Mouse (Mus musculus): Measurements from ENCODE around the gene Usp49. TPM values are rescaled to one million over a fixed set of nuclear protein-coding genes. Genes with fewer than 3 reads are reported as not detected.

Gene Usp49
- polyA plus RNA-seq, 1 experiment from 2014 or later, result 2.1 TPM

DNA sequence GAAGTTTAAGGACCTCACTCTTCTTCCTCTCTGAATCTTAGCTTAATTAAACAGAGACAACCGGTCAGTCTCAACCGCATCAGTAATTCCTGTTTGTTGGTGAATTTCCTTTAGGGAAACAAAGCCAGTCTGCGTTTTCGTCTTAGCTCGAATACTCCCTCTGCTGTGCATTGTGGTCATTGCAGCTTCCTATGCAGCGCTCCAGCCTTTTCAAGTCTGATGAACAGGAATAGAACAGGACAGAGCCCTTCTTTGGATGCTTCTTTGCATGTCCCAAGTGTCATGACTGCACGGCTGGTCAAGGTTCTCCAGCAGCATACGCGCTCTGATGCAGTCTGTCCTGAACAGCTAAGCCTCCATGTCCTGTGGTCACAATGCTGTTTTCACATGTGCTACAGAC lies 46.1 kb downstream of the Usp49 start:
- H3K27ac ChIP-seq (ENCODE audit: low read length), result no peak overlapping the region
- no peak overlapping the region for H3K9ac ChIP-seq (ENCODE audit: low read length)
- H3K4me2 ChIP-seq (ENCODE audit: low read depth, low read length), result no peak overlapping the region
- peaks cover 3% of the 10 kb centered on the region; the same call in 1 of the 2 replicates for H3K27me3 ChIP-seq (ENCODE audit: control insufficient read depth, insufficient read depth, low read length)
- WGBS, result 19% methylated on average over 9 of the region's 9 CpGs
- H3K4me1 ChIP-seq (ENCODE audit: control insufficient read depth, insufficient read depth, low read length), result peaks cover 9% of the 10 kb centered on the region
- no peaks in the 10 kb centered on the region for H3K9me3 ChIP-seq (replicated peaks; ENCODE audit: control insufficient read depth, low read length)
- peaks cover 24% of the 10 kb centered on the region for H3K36me3 ChIP-seq (ENCODE audit: control insufficient read depth, insufficient read depth)
- no peak for ATAC-seq (replicated peaks; ENCODE audit: extremely low read depth, insufficient read depth, low FRiP score)
- no peak overlapping the region for H3K4me3 ChIP-seq (ENCODE audit: low read length)

- no peaks in the 10 kb centered on the region for H3K9me3 ChIP-seq (replicated peaks; ENCODE audit: control insufficient read depth, low read length)
- 91% methylated on average over 5 of the region's 5 CpGs for WGBS
- no peak for ATAC-seq (replicated peaks; ENCODE audit: extremely low read depth, insufficient read depth, low FRiP score)
- H3K27ac ChIP-seq (ENCODE audit: low read length), result no peak overlapping the region
- peaks cover 29% of the 10 kb centered on the region for H3K36me3 ChIP-seq (ENCODE audit: control insufficient read depth, insufficient read depth)
- no peaks in the 10 kb centered on the region for H3K4me1 ChIP-seq (ENCODE audit: control insufficient read depth, insufficient read depth, low read length)
- H3K27me3 ChIP-seq (ENCODE audit: control insufficient read depth, insufficient read depth, low read length), result peaks cover under 1% of the 10 kb centered on the region; the same call in 1 of the 2 replicates
- no peak overlapping the region for H3K4me3 ChIP-seq (ENCODE audit: low read length)
- no peak overlapping the region for H3K4me2 ChIP-seq (ENCODE audit: low read depth, low read length)
- no peak overlapping the region for H3K9ac ChIP-seq (ENCODE audit: low read length)
These were observed 47.7 kb downstream of the Usp49 start for GRCm38 (mm10) chr17:47678238-47678637.

DNA sequence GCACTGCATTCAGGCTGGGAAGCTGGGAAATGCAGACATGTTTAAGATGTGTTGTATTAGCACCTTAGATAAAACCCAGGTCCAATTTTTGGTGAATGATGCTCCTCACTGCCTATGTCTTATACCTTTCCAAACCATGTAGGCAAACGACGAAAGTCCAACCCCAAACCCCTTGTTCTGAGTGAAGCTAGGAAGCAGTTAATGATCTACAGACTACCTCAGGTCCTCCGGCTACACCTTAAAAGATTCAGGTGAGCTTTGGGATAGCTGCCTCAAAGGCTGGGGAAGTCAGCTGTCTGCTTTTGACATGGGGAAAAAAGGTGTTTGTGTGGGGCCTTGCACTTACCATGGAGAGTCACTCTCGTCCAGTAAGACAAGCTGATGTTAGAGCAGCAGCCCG lies 48.2 kb downstream of the Usp49 start:
- no peak for ATAC-seq (replicated peaks; ENCODE audit: extremely low read depth, insufficient read depth, low FRiP score)
- Histone ChIP-seq H3K27ac (ENCODE audit: low read length) (no peak overlapping the region), H3K4me1 (ENCODE audit: control insufficient read depth, insufficient read depth, low read length) (no peaks in the 10 kb centered on the region), H3K4me2 (ENCODE audit: low read depth, low read length) (no peak overlapping the region), H3K27me3 (ENCODE audit: control insufficient read depth, insufficient read depth, low read length) (no peaks in the 10 kb centered on the region), H3K4me3 (ENCODE audit: low read length) (no peak overlapping the region), H3K36me3 (ENCODE audit: control insufficient read depth, insufficient read depth) (peaks cover 29% of the 10 kb centered on the region), H3K9ac (ENCODE audit: low read length) (no peak overlapping the region), H3K9me3 (replicated peaks; ENCODE audit: control insufficient read depth, low read length) (no peaks in the 10 kb centered on the region)
- WGBS, result 85% methylated on average over 5 of the region's 5 CpGs

DNA sequence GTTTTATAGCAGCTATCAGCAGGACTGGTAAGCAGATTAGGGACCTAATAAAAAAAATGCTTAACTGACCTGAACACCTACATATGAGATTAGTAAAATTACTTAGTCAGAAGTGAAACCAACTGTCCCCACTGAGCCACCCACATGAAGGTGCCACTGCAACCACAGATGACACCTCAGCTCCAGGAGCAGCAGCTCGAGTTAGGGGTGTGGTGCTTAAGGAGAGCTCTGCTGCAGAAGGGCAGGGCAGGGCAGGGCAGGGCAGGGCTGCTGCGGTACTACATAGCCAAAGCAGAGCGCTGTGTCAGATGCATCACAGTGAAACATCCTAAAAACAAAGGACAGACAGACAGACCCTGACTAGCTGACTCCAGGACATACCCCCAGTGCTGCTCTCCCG lies 52.3 kb downstream of the Usp49 start:
- Histone ChIP-seq H3K4me3 (ENCODE audit: low read length) (no peak overlapping the region), H3K27ac (ENCODE audit: low read length) (no peak overlapping the region), H3K9me3 (replicated peaks; ENCODE audit: control insufficient read depth, low read length) (no peaks in the 10 kb centered on the region), H3K36me3 (ENCODE audit: control insufficient read depth, insufficient read depth) (peaks cover 41% of the 10 kb centered on the region), H3K27me3 (ENCODE audit: control insufficient read depth, insufficient read depth, low read length) (no peaks in the 10 kb centered on the region), H3K9ac (ENCODE audit: low read length) (no peak overlapping the region), H3K4me1 (ENCODE audit: control insufficient read depth, insufficient read depth, low read length) (peaks cover 7% of the 10 kb centered on the region), H3K4me2 (ENCODE audit: low read depth, low read length) (no peak overlapping the region)
- 76% methylated on average over 4 of the region's 4 CpGs for WGBS
- ATAC-seq (replicated peaks; ENCODE audit: extremely low read depth, insufficient read depth, low FRiP score), result no peak

- H3K9me3 ChIP-seq (replicated peaks; ENCODE audit: control insufficient read depth, low read length), result no peaks in the 10 kb centered on the region
- H3K9ac ChIP-seq (ENCODE audit: low read length), result peak overlapping the region; percentile 91
- ATAC-seq (replicated peaks; ENCODE audit: extremely low read depth, insufficient read depth, low FRiP score), result peak; percentile 82
- H3K36me3 ChIP-seq (ENCODE audit: control insufficient read depth, insufficient read depth), result peaks cover 16% of the 10 kb centered on the region
- H3K4me1 ChIP-seq (ENCODE audit: control insufficient read depth, insufficient read depth, low read length), result peaks cover 13% of the 10 kb centered on the region
- H3K27ac ChIP-seq (ENCODE audit: low read length), result peak overlapping the region; percentile 86
- WGBS, result under 1% methylated on average over 70 of the region's 70 CpGs
- no peaks in the 10 kb centered on the region for H3K27me3 ChIP-seq (ENCODE audit: control insufficient read depth, insufficient read depth, low read length)
- H3K4me2 ChIP-seq (ENCODE audit: low read depth, low read length), result peak overlapping the region; percentile 98
- peak overlapping the region; percentile 95 for H3K4me3 ChIP-seq (ENCODE audit: low read length)
These were observed 57.2 kb downstream of the Usp49 start for GRCm38 (mm10) chr17:47687409-47688343.

GRCm38 (mm10) chr17:47688344-47688607 lies 57.8 kb downstream of the Usp49 start, which contains the start of gene Tomm6:
Tomm6 (minus strand) TSS chr17:47688386.
- Histone ChIP-seq H3K9ac (ENCODE audit: low read length) (peak within 1 kb of the TSS; percentile 91), H3K9me3 (replicated peaks; ENCODE audit: control insufficient read depth, low read length) (no peaks in the 10 kb centered on the region), H3K4me3 (ENCODE audit: low read length) (peak within 1 kb of the TSS; percentile 95), H3K36me3 (ENCODE audit: control insufficient read depth, insufficient read depth) (peaks cover 16% of the 10 kb centered on the region), H3K4me1 (ENCODE audit: control insufficient read depth, insufficient read depth, low read length) (peaks cover 13% of the 10 kb centered on the region), H3K27me3 (ENCODE audit: control insufficient read depth, insufficient read depth, low read length) (no peaks in the 10 kb centered on the region), H3K27ac (ENCODE audit: low read length) (peak within 1 kb of the TSS; percentile 86), H3K4me2 (ENCODE audit: low read depth, low read length) (peak within 1 kb of the TSS; percentile 98)
- WGBS, result 0% methylated on average over 9 of the region's 9 CpGs
- ATAC-seq (replicated peaks; ENCODE audit: extremely low read depth, insufficient read depth, low FRiP score), result no peak; the same call in 1 of the 2 replicates

- H3K4me2 ChIP-seq (ENCODE audit: low read depth, low read length), result peak within 1 kb of the TSS; percentile 98
- H3K4me3 ChIP-seq (ENCODE audit: low read length), result peak within 1 kb of the TSS; percentile 95
- H3K36me3 ChIP-seq (ENCODE audit: control insufficient read depth, insufficient read depth), result peaks cover 16% of the 10 kb centered on the region
- peak within 1 kb of the TSS; percentile 91 for H3K9ac ChIP-seq (ENCODE audit: low read length)
- H3K27me3 ChIP-seq (ENCODE audit: control insufficient read depth, insufficient read depth, low read length), result no peaks in the 10 kb centered on the region
- H3K9me3 ChIP-seq (replicated peaks; ENCODE audit: control insufficient read depth, low read length), result no peaks in the 10 kb centered on the region
- 1% methylated on average over 58 of the region's 58 CpGs for WGBS
- H3K27ac ChIP-seq (ENCODE audit: low read length), result peak within 1 kb of the TSS; percentile 86
- peaks cover 13% of the 10 kb centered on the region for H3K4me1 ChIP-seq (ENCODE audit: control insufficient read depth, insufficient read depth, low read length)
- ATAC-seq (replicated peaks; ENCODE audit: extremely low read depth, insufficient read depth, low FRiP score), result peak; percentile 71
These were observed 58.4 kb downstream of the Usp49 start, which contains the start of gene Frs3 for GRCm38 (mm10) chr17:47688608-47689575. Frs3 (plus strand) TSS chr17:47689030.

DNA sequence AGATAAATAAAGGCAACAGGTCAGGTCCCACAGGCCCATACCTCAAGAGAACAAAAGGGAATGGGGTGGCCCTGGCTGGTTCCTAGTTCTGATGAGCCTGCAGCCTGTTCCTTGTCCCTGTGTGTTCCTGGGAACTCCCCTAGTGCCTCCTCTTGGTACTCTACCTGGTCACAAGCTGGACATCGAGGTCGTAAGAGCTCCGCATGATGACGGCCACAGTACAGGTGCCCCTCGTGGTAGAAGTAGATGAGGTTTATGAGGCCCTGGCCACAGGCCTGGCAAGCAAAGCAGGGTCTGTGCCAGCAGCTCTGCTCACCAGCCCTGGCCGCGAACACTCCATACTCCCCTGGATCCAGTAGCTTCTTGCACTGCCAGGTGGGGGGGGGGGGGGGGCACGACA lies 59.4 kb downstream of the Usp49 start:
- ATAC-seq (replicated peaks; ENCODE audit: extremely low read depth, insufficient read depth, low FRiP score), result no peak
- Histone ChIP-seq H3K36me3 (ENCODE audit: control insufficient read depth, insufficient read depth) (peaks cover 9% of the 10 kb centered on the region), H3K4me3 (ENCODE audit: low read length) (no peak overlapping the region), H3K27me3 (ENCODE audit: control insufficient read depth, insufficient read depth, low read length) (no peaks in the 10 kb centered on the region), H3K4me1 (ENCODE audit: control insufficient read depth, insufficient read depth, low read length) (peaks cover 16% of the 10 kb centered on the region), H3K9me3 (replicated peaks; ENCODE audit: control insufficient read depth, low read length) (no peaks in the 10 kb centered on the region), H3K27ac (ENCODE audit: low read length) (no peak overlapping the region), H3K9ac (ENCODE audit: low read length) (no peak overlapping the region), H3K4me2 (ENCODE audit: low read depth, low read length) (no peak overlapping the region)
- 75% methylated on average over 8 of the region's 8 CpGs for whole genome bisulfite sequencing
